Mouse (Mus musculus): ENCODE data around the gene Itpa. TPM values are rescaled to one million over a fixed set of nuclear protein-coding genes. Genes with fewer than 3 reads are reported as not detected.

The Itpa gene
- polyA plus RNA-seq, 1 experiment, result 95.9 TPM

DNA sequence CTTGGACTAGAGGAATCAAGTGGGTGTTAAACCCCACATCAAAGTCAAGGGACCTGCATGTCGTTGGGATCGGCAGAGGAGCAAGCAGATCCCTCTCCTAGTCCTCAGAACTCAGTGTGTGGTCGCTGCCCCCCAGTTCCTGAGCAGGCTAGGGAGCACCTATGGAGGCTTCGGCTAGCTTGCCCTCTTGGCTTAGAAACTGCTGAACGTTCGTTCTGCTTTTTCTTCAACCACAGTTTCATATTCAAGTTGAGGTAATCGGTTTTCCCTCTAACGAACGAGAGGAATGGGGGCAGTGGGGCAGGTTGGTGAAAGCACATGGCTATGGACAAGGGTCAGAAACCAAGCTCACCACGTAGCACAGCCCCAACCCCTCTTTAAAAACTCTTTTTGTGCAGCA lies 39.6 kb downstream of the Itpa start:
- Histone ChIP-seq H3K79me2 (ENCODE audit: control insufficient read depth, insufficient read depth) (no peaks in the 10 kb centered on the region), H3K79me3 (ENCODE audit: low read depth) (no peaks in the 10 kb centered on the region)
- TF ChIP-seq MYOD1 (IDR thresholded peaks at IDR 0.05; ENCODE audit: control insufficient read depth, insufficient read length, low read depth) (no peak), CTCF (IDR thresholded peaks at IDR 0.05; ENCODE audit: control insufficient read depth, insufficient read depth, insufficient read length) (no peak), USF1 (IDR thresholded peaks at IDR 0.05; ENCODE audit: low read depth) (no peak), MYOG (IDR thresholded peaks at IDR 0.05; ENCODE audit: control insufficient read depth, extremely low read depth, insufficient read length) (no peak), MAX (IDR thresholded peaks at IDR 0.05) (no peak), FOSL1 (IDR thresholded peaks at IDR 0.05; ENCODE audit: insufficient read depth, low read length, poor library complexity, severe bottlenecking) (no peak), CEBPB (IDR thresholded peaks at IDR 0.05; ENCODE audit: low read depth) (no peak)

DNA sequence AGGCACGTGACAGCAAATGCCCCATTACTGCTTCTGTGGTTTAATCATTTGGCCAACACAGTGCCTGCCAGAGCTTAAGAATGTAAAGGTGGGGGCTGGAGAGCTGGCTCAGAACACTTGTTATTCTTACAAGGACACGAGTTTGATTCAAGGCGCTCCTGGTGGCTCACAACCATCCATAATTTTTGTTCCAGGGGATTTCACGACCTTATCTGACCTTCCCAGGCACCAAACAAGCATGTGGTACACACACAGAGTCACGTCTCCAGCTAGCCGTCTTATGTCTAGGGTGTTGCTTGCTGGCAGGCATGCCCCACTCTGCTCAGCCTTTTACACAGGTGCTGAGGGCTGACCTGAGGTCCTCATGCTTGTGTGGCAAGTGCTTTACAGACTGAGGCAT lies 50.5 kb downstream of the Itpa start:
- H3K4me3 ChIP-seq (ENCODE audit: insufficient read depth, poor library complexity, severe bottlenecking), result no peak overlapping the region
- H3K36me3 ChIP-seq (ENCODE audit: control insufficient read depth, insufficient read depth), result peaks cover 17% of the 10 kb centered on the region

More for the DNA sequence above, 39.6 kb downstream of the Itpa start:
- Histone ChIP-seq H3K4me3 (ENCODE audit: insufficient read depth, poor library complexity, severe bottlenecking) (no peak overlapping the region), H3K36me3 (ENCODE audit: control insufficient read depth, insufficient read depth) (no peaks in the 10 kb centered on the region), H3K27me3 (ENCODE audit: control insufficient read depth, insufficient read depth, insufficient read length) (no peaks in the 10 kb centered on the region), H3ac (ENCODE audit: control insufficient read depth, insufficient read length, low read depth) (no peak overlapping the region)

DNA sequence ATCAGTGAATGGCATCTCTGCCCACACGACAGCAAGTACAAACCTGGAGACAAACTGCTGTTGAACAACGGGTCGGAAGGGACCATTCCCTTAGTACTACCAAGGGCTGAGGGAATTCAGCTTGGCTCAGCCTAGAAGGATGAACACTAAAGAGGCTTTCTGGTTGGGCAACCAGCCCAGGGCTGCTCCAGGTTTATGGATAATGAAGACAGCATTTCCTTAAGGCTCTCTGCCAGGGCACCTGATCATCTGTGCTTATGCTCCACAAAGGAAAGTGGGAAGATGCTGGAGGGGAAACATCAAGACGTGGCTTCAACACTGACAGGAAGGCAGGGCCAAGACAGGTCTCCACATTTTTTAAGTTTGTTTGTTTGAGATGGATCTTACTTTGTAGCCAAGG lies 57.0 kb downstream of the Itpa start:
- no peaks in the 10 kb centered on the region for H3K27me3 ChIP-seq (ENCODE audit: control insufficient read depth, insufficient read depth, insufficient read length)
- no peak overlapping the region for H3ac ChIP-seq (ENCODE audit: control insufficient read depth, insufficient read length, low read depth)
- TF ChIP-seq MYOD1 (IDR thresholded peaks at IDR 0.05; ENCODE audit: control insufficient read depth, insufficient read length, low read depth), result no peak
- TF ChIP-seq USF1 (IDR thresholded peaks at IDR 0.05; ENCODE audit: low read depth), result no peak
- no peak for TF ChIP-seq MAX (IDR thresholded peaks at IDR 0.05)
- H3K79me2 ChIP-seq (ENCODE audit: control insufficient read depth, insufficient read depth), result no peaks in the 10 kb centered on the region
- no peak overlapping the region for H3K4me3 ChIP-seq (ENCODE audit: insufficient read depth, poor library complexity, severe bottlenecking)
- no peaks in the 10 kb centered on the region for H3K79me3 ChIP-seq (ENCODE audit: low read depth)
- H3K36me3 ChIP-seq (ENCODE audit: control insufficient read depth, insufficient read depth), result peaks cover 36% of the 10 kb centered on the region

More for the DNA sequence above, 50.5 kb downstream of the Itpa start:
- TF ChIP-seq MYOG (IDR thresholded peaks at IDR 0.05; ENCODE audit: control insufficient read depth, extremely low read depth, insufficient read length), result no peak
- no peak for TF ChIP-seq FOSL1 (IDR thresholded peaks at IDR 0.05; ENCODE audit: insufficient read depth, low read length, poor library complexity, severe bottlenecking)
- no peak for TF ChIP-seq USF1 (IDR thresholded peaks at IDR 0.05; ENCODE audit: low read depth)
- TF ChIP-seq MYOD1 (IDR thresholded peaks at IDR 0.05; ENCODE audit: control insufficient read depth, insufficient read length, low read depth), result no peak
- TF ChIP-seq MAX (IDR thresholded peaks at IDR 0.05), result no peak
- no peak for TF ChIP-seq CEBPB (IDR thresholded peaks at IDR 0.05; ENCODE audit: low read depth)
- TF ChIP-seq CTCF (IDR thresholded peaks at IDR 0.05; ENCODE audit: control insufficient read depth, insufficient read depth, insufficient read length), result no peak
- Histone ChIP-seq H3K79me3 (ENCODE audit: low read depth) (no peaks in the 10 kb centered on the region), H3K79me2 (ENCODE audit: control insufficient read depth, insufficient read depth) (no peaks in the 10 kb centered on the region), H3K27me3 (ENCODE audit: control insufficient read depth, insufficient read depth, insufficient read length) (no peaks in the 10 kb centered on the region), H3ac (ENCODE audit: control insufficient read depth, insufficient read length, low read depth) (no peak overlapping the region)

DNA sequence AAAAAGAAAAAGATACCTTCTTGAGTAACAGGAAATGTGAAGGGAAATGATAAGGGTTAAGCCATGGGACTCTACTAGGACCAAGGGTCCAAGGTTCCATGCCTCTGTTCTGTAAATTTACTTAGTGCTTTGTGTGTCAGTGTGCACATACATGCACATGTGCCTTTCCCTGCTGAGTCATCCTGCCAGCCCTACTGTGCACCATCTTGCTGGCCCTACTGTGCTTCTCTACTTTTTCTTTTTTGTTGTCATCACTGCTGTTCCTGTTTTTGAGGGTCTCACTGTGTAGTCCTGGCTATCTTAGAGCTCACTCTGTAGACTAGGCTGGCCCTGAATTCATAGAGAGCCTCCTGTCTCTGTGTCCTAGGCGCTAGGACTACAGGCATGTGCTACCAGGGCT lies 60.3 kb downstream of the Itpa start:
- H3K27me3 ChIP-seq (ENCODE audit: control insufficient read depth, insufficient read depth, insufficient read length), result no peaks in the 10 kb centered on the region
- no peaks in the 10 kb centered on the region for H3K79me3 ChIP-seq (ENCODE audit: low read depth)
- H3K4me3 ChIP-seq (ENCODE audit: insufficient read depth, poor library complexity, severe bottlenecking), result no peak overlapping the region
- peaks cover 45% of the 10 kb centered on the region for H3K36me3 ChIP-seq (ENCODE audit: control insufficient read depth, insufficient read depth)
- H3K79me2 ChIP-seq (ENCODE audit: control insufficient read depth, insufficient read depth), result no peaks in the 10 kb centered on the region
- no peak overlapping the region for H3ac ChIP-seq (ENCODE audit: control insufficient read depth, insufficient read length, low read depth)
- TF ChIP-seq MYOG (IDR thresholded peaks at IDR 0.05; ENCODE audit: control insufficient read depth, extremely low read depth, insufficient read length) (no peak), FOSL1 (IDR thresholded peaks at IDR 0.05; ENCODE audit: insufficient read depth, low read length, poor library complexity, severe bottlenecking) (no peak), USF1 (IDR thresholded peaks at IDR 0.05; ENCODE audit: low read depth) (no peak), CTCF (IDR thresholded peaks at IDR 0.05; ENCODE audit: control insufficient read depth, insufficient read depth, insufficient read length) (no peak), MYOD1 (IDR thresholded peaks at IDR 0.05; ENCODE audit: control insufficient read depth, insufficient read length, low read depth) (no peak), CEBPB (IDR thresholded peaks at IDR 0.05; ENCODE audit: low read depth) (no peak), MAX (IDR thresholded peaks at IDR 0.05) (no peak)

DNA sequence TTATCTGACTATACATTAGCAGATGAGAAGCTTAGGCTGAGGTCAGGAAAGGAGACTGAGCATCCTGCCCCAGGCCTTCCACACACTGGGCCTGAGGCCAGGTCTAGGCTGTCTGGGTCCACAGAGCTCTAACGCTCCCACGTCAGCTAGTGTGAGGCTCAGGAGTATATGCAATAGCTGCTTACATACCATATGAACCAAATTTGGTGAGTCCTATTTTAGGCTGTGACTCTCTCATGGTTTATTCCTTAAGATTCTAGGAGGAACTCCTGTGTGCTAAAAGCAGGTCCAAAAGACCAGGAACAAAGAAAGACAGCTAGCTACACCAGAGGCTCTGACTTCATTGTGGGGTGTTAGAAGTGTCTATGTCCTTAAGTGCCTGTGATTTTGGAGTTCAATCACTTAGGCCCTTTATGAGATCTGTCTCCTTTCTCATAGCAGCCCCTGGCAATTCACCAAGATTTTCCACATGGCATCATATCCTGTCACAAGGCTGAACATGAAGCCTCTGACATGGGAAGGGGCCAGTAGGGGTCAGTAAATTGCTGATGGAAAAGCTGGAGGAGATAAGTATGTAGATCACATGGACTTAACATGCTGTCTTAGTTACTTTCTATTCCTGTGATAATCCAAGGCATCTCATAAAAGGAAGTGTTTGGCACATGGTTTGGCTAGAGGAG lies 61.6 kb downstream of the Itpa start:
- Histone ChIP-seq H3K4me3 (ENCODE audit: insufficient read depth, poor library complexity, severe bottlenecking) (no peak overlapping the region), H3K27me3 (ENCODE audit: control insufficient read depth, insufficient read depth, insufficient read length) (no peaks in the 10 kb centered on the region), H3K79me3 (ENCODE audit: low read depth) (no peaks in the 10 kb centered on the region), H3K36me3 (ENCODE audit: control insufficient read depth, insufficient read depth) (peaks cover 48% of the 10 kb centered on the region), H3ac (ENCODE audit: control insufficient read depth, insufficient read length, low read depth) (no peak overlapping the region), H3K79me2 (ENCODE audit: control insufficient read depth, insufficient read depth) (no peaks in the 10 kb centered on the region)
- TF ChIP-seq CTCF (IDR thresholded peaks at IDR 0.05; ENCODE audit: control insufficient read depth, insufficient read depth, insufficient read length) (no peak), MYOD1 (IDR thresholded peaks at IDR 0.05; ENCODE audit: control insufficient read depth, insufficient read length, low read depth) (no peak), MYOG (IDR thresholded peaks at IDR 0.05; ENCODE audit: control insufficient read depth, extremely low read depth, insufficient read length) (no peak), FOSL1 (IDR thresholded peaks at IDR 0.05; ENCODE audit: insufficient read depth, low read length, poor library complexity, severe bottlenecking) (no peak), CEBPB (IDR thresholded peaks at IDR 0.05; ENCODE audit: low read depth) (no peak), MAX (IDR thresholded peaks at IDR 0.05) (no peak), USF1 (IDR thresholded peaks at IDR 0.05; ENCODE audit: low read depth) (no peak)

DNA sequence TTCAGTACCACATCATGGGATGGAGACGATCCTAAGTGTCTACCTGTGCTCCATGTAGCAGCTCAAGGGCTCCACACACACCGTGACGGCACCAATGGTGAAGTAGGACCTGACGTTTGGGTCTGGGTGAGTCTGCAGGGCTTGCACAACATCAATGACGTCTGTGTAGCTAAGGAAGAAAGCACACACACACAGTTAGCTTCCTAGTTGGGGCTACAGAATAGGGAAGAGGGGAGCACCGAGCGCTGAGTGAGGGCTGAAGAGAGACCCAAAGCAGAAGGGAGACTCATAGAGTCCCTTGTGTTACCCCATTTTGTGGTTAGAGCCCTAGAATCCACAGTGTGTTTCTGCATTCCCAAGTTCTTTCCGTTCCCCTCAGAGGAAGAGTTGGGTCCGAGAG lies 63.3 kb downstream of the Itpa start:
- Histone ChIP-seq H3K4me3 (ENCODE audit: insufficient read depth, poor library complexity, severe bottlenecking) (no peak overlapping the region), H3ac (ENCODE audit: control insufficient read depth, insufficient read length, low read depth) (no peak overlapping the region), H3K36me3 (ENCODE audit: control insufficient read depth, insufficient read depth) (peaks cover 54% of the 10 kb centered on the region), H3K27me3 (ENCODE audit: control insufficient read depth, insufficient read depth, insufficient read length) (no peaks in the 10 kb centered on the region), H3K79me3 (ENCODE audit: low read depth) (no peaks in the 10 kb centered on the region), H3K79me2 (ENCODE audit: control insufficient read depth, insufficient read depth) (no peaks in the 10 kb centered on the region)
- TF ChIP-seq CTCF (IDR thresholded peaks at IDR 0.05; ENCODE audit: control insufficient read depth, insufficient read depth, insufficient read length), result no peak
- no peak for TF ChIP-seq FOSL1 (IDR thresholded peaks at IDR 0.05; ENCODE audit: insufficient read depth, low read length, poor library complexity, severe bottlenecking)
- no peak for TF ChIP-seq MAX (IDR thresholded peaks at IDR 0.05)
- TF ChIP-seq MYOD1 (IDR thresholded peaks at IDR 0.05; ENCODE audit: control insufficient read depth, insufficient read length, low read depth), result no peak
- TF ChIP-seq CEBPB (IDR thresholded peaks at IDR 0.05; ENCODE audit: low read depth), result no peak
- TF ChIP-seq MYOG (IDR thresholded peaks at IDR 0.05; ENCODE audit: control insufficient read depth, extremely low read depth, insufficient read length), result no peak
- no peak for TF ChIP-seq USF1 (IDR thresholded peaks at IDR 0.05; ENCODE audit: low read depth)

All from C2C12 (cell line).